In genomic region chr2:59467976-59468375, GRCm38 (mm10) we compare ENCODE assay signal across 16 mouse cellular contexts. TPM values are rescaled to one million over a fixed set of nuclear protein-coding genes. Genes with fewer than 3 reads are reported as not detected.
"Had no signal": no experiment of that assay in that cellular context is flagged by ENCODE, and none has a peak within 500 bp of the region (broad histone marks: within the 10 kb centered on the region; RNA-seq: fewer than 3 reads in every experiment).

No protein-coding gene starts in this region.

- H3K9me3 ChIP-seq: limb, embryonic 15.5 days; liver, embryonic 13.5 days; lung, embryonic 15.5 days; megakaryocyte, embryonic 14.5 days; midbrain, embryonic 15.5 days; stomach, embryonic 15.5 days had no signal

- DNase-seq: kidney, adult 2 months; kidney, postnatal 25 days; liver, embryonic 13.5 days; liver, postnatal 0 days; lung, postnatal 14 days; right cerebral cortex, adult 18-20 months had no signal

- H3K4me3 ChIP-seq: limb, embryonic 15.5 days; liver, embryonic 13.5 days; lung, embryonic 15.5 days; megakaryocyte, embryonic 14.5 days; midbrain, embryonic 15.5 days; stomach, embryonic 15.5 days had no signal

- H3K27me3 ChIP-seq: limb, embryonic 15.5 days; liver, embryonic 13.5 days; lung, embryonic 15.5 days; midbrain, embryonic 15.5 days; stomach, embryonic 15.5 days had no signal

- H3K4me1 ChIP-seq: liver, embryonic 13.5 days; megakaryocyte, embryonic 14.5 days; midbrain, embryonic 15.5 days had no signal

- ATAC-seq: intestine, embryonic 16.5 days; liver, postnatal 0 days; midbrain, embryonic 15.5 days had no signal

- H3K4me2 ChIP-seq: limb, embryonic 15.5 days; liver, embryonic 13.5 days; lung, embryonic 15.5 days; midbrain, embryonic 11.5 days; midbrain, embryonic 15.5 days; stomach, embryonic 15.5 days had no signal

- H3K27ac ChIP-seq: limb, embryonic 15.5 days; liver, embryonic 13.5 days; lung, embryonic 15.5 days; macrophage; midbrain, embryonic 15.5 days; stomach, embryonic 15.5 days had no signal

- H3K9ac ChIP-seq: limb, embryonic 15.5 days; liver, embryonic 13.5 days; liver, postnatal 0 days; lung, embryonic 15.5 days; midbrain, embryonic 15.5 days; stomach, embryonic 15.5 days had no signal

- H3K36me3 ChIP-seq: limb, embryonic 15.5 days; liver, embryonic 13.5 days; lung, embryonic 15.5 days; midbrain, embryonic 15.5 days; stomach, embryonic 15.5 days had no signal

RNA-seq across cellular contexts. Expression of gene Dapl1, which starts 16.5 kb away (rescaled TPM):
- total RNA-seq: layer of hippocampus, postnatal 25 days had no signal
- polyA plus RNA-seq: intestine, embryonic 16.5 days; liver, postnatal 0 days; macrophage; neural tube, embryonic 14.5 days had no signal
